Mouse (Mus musculus): ENCODE measurements around the gene Dab1. TPM values are rescaled to one million over a fixed set of nuclear protein-coding genes. Genes with fewer than 3 reads are reported as not detected.

Dab1 gene
- total and polyA plus RNA-seq, 2 experiments: 0.02 to 0.09 TPM

- H3K4me1 ChIP-seq (ENCODE audit: control insufficient read depth, insufficient read depth, low read length): no peaks in the 10 kb centered on the region
- H3K36me3 ChIP-seq (ENCODE audit: control insufficient read depth, insufficient read depth, low read length): no peaks in the 10 kb centered on the region
- no peak overlapping the region for H3K4me3 ChIP-seq (ENCODE audit: insufficient read depth, low read depth, low read length)
- TF ChIP-seq CTCF (IDR thresholded peaks at IDR 0.05; ENCODE audit: low read depth, low read length) (no peak), POLR2A (IDR thresholded peaks at IDR 0.05; ENCODE audit: extremely low read depth, insufficient read depth, low read length) (no peak)
- WGBS: 20% methylated on average over 1 of the region's 1 CpGs
- DNase-seq (ENCODE audit: extremely low read depth, low read depth, low spot score): peak; percentile 20
- H3K27me3 ChIP-seq (ENCODE audit: control insufficient read depth, insufficient read depth, low read length): no peaks in the 10 kb centered on the region
- no peak overlapping the region for H3K9ac ChIP-seq (ENCODE audit: low read depth, low read length)
- no peaks in the 10 kb centered on the region for H3K79me2 ChIP-seq (ENCODE audit: control insufficient read depth, insufficient read depth, low read length)
- no peak overlapping the region for H3K27ac ChIP-seq (replicated peaks; ENCODE audit: insufficient read depth, low read depth, low read length)
These were observed 627.3 kb downstream of the Dab1 start for GRCm38 (mm10) chr4:104246506-104246905.

- no peak for TF ChIP-seq CTCF (IDR thresholded peaks at IDR 0.05; ENCODE audit: low read depth, low read length)
- no peak for TF ChIP-seq POLR2A (IDR thresholded peaks at IDR 0.05; ENCODE audit: extremely low read depth, insufficient read depth, low read length)
- no peak overlapping the region for H3K27ac ChIP-seq (replicated peaks; ENCODE audit: insufficient read depth, low read depth, low read length)
- H3K4me3 ChIP-seq (ENCODE audit: insufficient read depth, low read depth, low read length): no peak overlapping the region
- no peak for DNase-seq (ENCODE audit: extremely low read depth, low read depth, low spot score)
- WGBS: 85% methylated on average over 6 of the region's 6 CpGs
- H3K36me3 ChIP-seq (ENCODE audit: control insufficient read depth, insufficient read depth, low read length): no peaks in the 10 kb centered on the region
- H3K9ac ChIP-seq (ENCODE audit: low read depth, low read length): no peak overlapping the region
- H3K27me3 ChIP-seq (ENCODE audit: control insufficient read depth, insufficient read depth, low read length): no peaks in the 10 kb centered on the region
- H3K4me1 ChIP-seq (ENCODE audit: control insufficient read depth, insufficient read depth, low read length): no peaks in the 10 kb centered on the region
- H3K79me2 ChIP-seq (ENCODE audit: control insufficient read depth, insufficient read depth, low read length): no peaks in the 10 kb centered on the region
These were observed 630.3 kb downstream of the Dab1 start for GRCm38 (mm10) chr4:104249462-104249861.

GRCm38 (mm10) chr4:104257776-104258175 lies 638.6 kb downstream of the Dab1 start:
- DNase-seq (ENCODE audit: extremely low read depth, low read depth, low spot score): no peak
- WGBS: 94% methylated on average over 8 of the region's 8 CpGs
- H3K4me3 ChIP-seq (ENCODE audit: insufficient read depth, low read depth, low read length): no peak overlapping the region
- no peaks in the 10 kb centered on the region for H3K4me1 ChIP-seq (ENCODE audit: control insufficient read depth, insufficient read depth, low read length)
- H3K9ac ChIP-seq (ENCODE audit: low read depth, low read length): no peak overlapping the region
- H3K27me3 ChIP-seq (ENCODE audit: control insufficient read depth, insufficient read depth, low read length): no peaks in the 10 kb centered on the region
- TF ChIP-seq CTCF (IDR thresholded peaks at IDR 0.05; ENCODE audit: low read depth, low read length) (no peak), POLR2A (IDR thresholded peaks at IDR 0.05; ENCODE audit: extremely low read depth, insufficient read depth, low read length) (no peak)
- no peaks in the 10 kb centered on the region for H3K36me3 ChIP-seq (ENCODE audit: control insufficient read depth, insufficient read depth, low read length)
- no peaks in the 10 kb centered on the region for H3K79me2 ChIP-seq (ENCODE audit: control insufficient read depth, insufficient read depth, low read length)
- H3K27ac ChIP-seq (replicated peaks; ENCODE audit: insufficient read depth, low read depth, low read length): no peak overlapping the region

- no peak for DNase-seq (ENCODE audit: extremely low read depth, low read depth, low spot score)
- 88% methylated on average over 6 of the region's 6 CpGs for WGBS
- H3K27ac ChIP-seq (replicated peaks; ENCODE audit: insufficient read depth, low read depth, low read length): no peak overlapping the region
- H3K79me2 ChIP-seq (ENCODE audit: control insufficient read depth, insufficient read depth, low read length): no peaks in the 10 kb centered on the region
- TF ChIP-seq CTCF (IDR thresholded peaks at IDR 0.05; ENCODE audit: low read depth, low read length) (no peak), POLR2A (IDR thresholded peaks at IDR 0.05; ENCODE audit: extremely low read depth, insufficient read depth, low read length) (no peak)
- no peak overlapping the region for H3K4me3 ChIP-seq (ENCODE audit: insufficient read depth, low read depth, low read length)
- no peaks in the 10 kb centered on the region for H3K4me1 ChIP-seq (ENCODE audit: control insufficient read depth, insufficient read depth, low read length)
- no peaks in the 10 kb centered on the region for H3K27me3 ChIP-seq (ENCODE audit: control insufficient read depth, insufficient read depth, low read length)
- H3K36me3 ChIP-seq (ENCODE audit: control insufficient read depth, insufficient read depth, low read length): no peaks in the 10 kb centered on the region
- H3K9ac ChIP-seq (ENCODE audit: low read depth, low read length): no peak overlapping the region
These were observed 650.4 kb downstream of the Dab1 start for GRCm38 (mm10) chr4:104269422-104270172.

- H3K79me2 ChIP-seq (ENCODE audit: control insufficient read depth, insufficient read depth, low read length): no peaks in the 10 kb centered on the region
- no peak overlapping the region for H3K4me3 ChIP-seq (ENCODE audit: insufficient read depth, low read depth, low read length)
- DNase-seq (ENCODE audit: extremely low read depth, low read depth, low spot score): no peak
- 82% methylated on average over 5 of the region's 5 CpGs for WGBS
- H3K27me3 ChIP-seq (ENCODE audit: control insufficient read depth, insufficient read depth, low read length): no peaks in the 10 kb centered on the region
- TF ChIP-seq POLR2A (IDR thresholded peaks at IDR 0.05; ENCODE audit: extremely low read depth, insufficient read depth, low read length) (no peak), CTCF (IDR thresholded peaks at IDR 0.05; ENCODE audit: low read depth, low read length) (no peak)
- H3K27ac ChIP-seq (replicated peaks; ENCODE audit: insufficient read depth, low read depth, low read length): no peak overlapping the region
- H3K4me1 ChIP-seq (ENCODE audit: control insufficient read depth, insufficient read depth, low read length): no peaks in the 10 kb centered on the region
- no peak overlapping the region for H3K9ac ChIP-seq (ENCODE audit: low read depth, low read length)
- H3K36me3 ChIP-seq (ENCODE audit: control insufficient read depth, insufficient read depth, low read length): no peaks in the 10 kb centered on the region
These were observed 651.0 kb downstream of the Dab1 start for GRCm38 (mm10) chr4:104270173-104270557.

DNA sequence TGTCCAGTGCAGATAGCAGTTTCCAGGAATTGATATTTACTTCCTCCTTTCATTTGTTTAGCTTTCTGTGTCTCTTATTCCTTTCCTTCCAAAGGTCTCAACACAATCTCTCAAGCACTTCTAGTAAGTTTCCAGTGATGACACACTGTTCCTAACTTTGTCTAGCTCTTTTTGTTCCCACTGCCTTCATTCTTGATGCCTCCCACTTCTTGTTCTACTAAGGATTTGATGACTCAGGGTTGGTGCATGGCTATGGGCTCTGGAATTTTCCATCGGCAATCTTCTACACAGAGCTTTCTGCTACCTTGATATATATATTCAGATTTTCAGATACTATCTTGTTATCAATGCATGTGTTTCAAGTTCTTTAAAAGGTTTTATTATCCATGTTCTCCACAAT lies 656.1 kb downstream of the Dab1 start:
- Histone ChIP-seq H3K27ac (replicated peaks; ENCODE audit: insufficient read depth, low read depth, low read length) (no peak overlapping the region), H3K4me3 (ENCODE audit: insufficient read depth, low read depth, low read length) (no peak overlapping the region), H3K79me2 (ENCODE audit: control insufficient read depth, insufficient read depth, low read length) (no peaks in the 10 kb centered on the region), H3K27me3 (ENCODE audit: control insufficient read depth, insufficient read depth, low read length) (no peaks in the 10 kb centered on the region), H3K4me1 (ENCODE audit: control insufficient read depth, insufficient read depth, low read length) (no peaks in the 10 kb centered on the region), H3K36me3 (ENCODE audit: control insufficient read depth, insufficient read depth, low read length) (no peaks in the 10 kb centered on the region), H3K9ac (ENCODE audit: low read depth, low read length) (no peak overlapping the region)
- TF ChIP-seq CTCF (IDR thresholded peaks at IDR 0.05; ENCODE audit: low read depth, low read length) (no peak), POLR2A (IDR thresholded peaks at IDR 0.05; ENCODE audit: extremely low read depth, insufficient read depth, low read length) (no peak)
- 95% methylated on average over 1 of the region's 1 CpGs for WGBS
- DNase-seq (ENCODE audit: extremely low read depth, low read depth, low spot score): no peak
